Mouse (Mus musculus): Measurements from ENCODE around the gene Rab3c.
A peak's percentile ranks its signal among the peaks of the same experiment; 100 is the strongest.

The Rab3c gene

GRCm38 (mm10) chr13:110019774-110020173 is 261.0 kb downstream of the Rab3c start:
- DNase-seq (ENCODE audit: low spot score in 2 of 2), result no peak

- DNase-seq (ENCODE audit: low spot score in 2 of 2), result no peak
Measured at GRCm38 (mm10) chr13:110018941-110019743, 261.7 kb downstream of the Rab3c start.

- DNase-seq (ENCODE audit: low spot score in 2 of 2), result peak; percentile 40 to 52
Measured at GRCm38 (mm10) chr13:110018431-110018901, 262.3 kb downstream of the Rab3c start.

- DNase-seq (ENCODE audit: low spot score in 2 of 2), result no peak
Measured at GRCm38 (mm10) chr13:110012029-110012428, 268.8 kb downstream of the Rab3c start.

- DNase-seq (ENCODE audit: low spot score in 2 of 2), result no peak
Measured at GRCm38 (mm10) chr13:110010876-110011275, 269.9 kb downstream of the Rab3c start.

GRCm38 (mm10) chr13:110008539-110008938 is 272.3 kb downstream of the Rab3c start:
- no peak for DNase-seq (ENCODE audit: low spot score in 2 of 2)

- DNase-seq (ENCODE audit: low spot score in 2 of 2), result no peak
Measured at GRCm38 (mm10) chr13:110006106-110006781, 274.6 kb downstream of the Rab3c start.

Measured in spleen, postnatal 36 days (tissue).